Mouse (Mus musculus): ENCODE measurements around the gene Nipbl. TPM values are rescaled to one million over a fixed set of nuclear protein-coding genes. Genes with fewer than 3 reads are reported as not detected.

Nipbl gene
- total RNA-seq, 2 experiments from 2014 or later: 38.2 to 46.9 TPM

DNA sequence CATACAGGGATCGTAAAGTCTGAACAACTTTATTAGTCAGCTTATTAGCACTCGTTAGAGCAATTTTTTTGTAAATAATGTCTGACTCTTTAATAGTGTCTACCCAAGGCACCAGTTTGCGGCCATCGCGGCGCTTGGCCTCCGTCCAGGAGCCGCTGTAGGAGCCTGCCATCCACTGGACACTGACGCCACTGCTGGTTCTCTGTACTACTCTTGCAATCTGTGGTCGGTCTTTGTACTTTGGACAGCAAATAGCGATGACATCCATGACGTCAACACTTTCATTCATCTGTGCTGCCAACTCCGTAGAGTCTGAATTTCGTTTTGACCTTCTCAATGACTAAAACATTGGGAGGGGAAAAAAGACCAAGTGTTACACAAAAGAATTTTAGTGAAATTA, 153.0 kb downstream of the Nipbl start:
- no peak for DNase-seq

- DNase-seq: no peak
These were observed 162.1 kb downstream of the Nipbl start for GRCm38 (mm10) chr15:8282155-8282554.

DNA sequence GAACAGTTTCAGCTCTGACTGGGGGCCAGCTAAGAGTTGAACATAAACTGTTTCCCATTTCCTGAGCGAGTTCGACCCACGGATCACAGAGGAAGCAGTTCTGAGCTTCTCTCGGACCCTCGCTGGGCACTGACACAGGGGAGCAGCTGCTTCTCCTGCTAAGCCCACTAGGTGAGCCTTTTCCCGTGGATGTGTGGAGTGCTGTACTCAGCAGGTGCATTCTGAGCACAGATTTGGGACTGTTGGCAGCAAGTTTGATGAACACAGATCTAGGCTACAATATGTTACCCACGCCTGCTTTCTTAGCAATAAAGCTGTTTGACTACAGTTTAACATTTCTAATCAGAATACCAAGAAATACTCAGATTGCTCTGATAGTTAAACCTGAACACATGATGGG, 162.6 kb downstream of the Nipbl start:
- DNase-seq: no peak

- peak; percentile 82 for DNase-seq
These were observed 164.2 kb downstream of the Nipbl start for GRCm38 (mm10) chr15:8279929-8280610.

- DNase-seq: peak; percentile 43
These were observed 164.9 kb downstream of the Nipbl start for GRCm38 (mm10) chr15:8279320-8279779.

- peak; percentile 31 for DNase-seq
These were observed 166.3 kb downstream of the Nipbl start for GRCm38 (mm10) chr15:8277916-8278315.

- DNase-seq: no peak
These were observed 172.3 kb downstream of the Nipbl start for GRCm38 (mm10) chr15:8271952-8272351.

DNA sequence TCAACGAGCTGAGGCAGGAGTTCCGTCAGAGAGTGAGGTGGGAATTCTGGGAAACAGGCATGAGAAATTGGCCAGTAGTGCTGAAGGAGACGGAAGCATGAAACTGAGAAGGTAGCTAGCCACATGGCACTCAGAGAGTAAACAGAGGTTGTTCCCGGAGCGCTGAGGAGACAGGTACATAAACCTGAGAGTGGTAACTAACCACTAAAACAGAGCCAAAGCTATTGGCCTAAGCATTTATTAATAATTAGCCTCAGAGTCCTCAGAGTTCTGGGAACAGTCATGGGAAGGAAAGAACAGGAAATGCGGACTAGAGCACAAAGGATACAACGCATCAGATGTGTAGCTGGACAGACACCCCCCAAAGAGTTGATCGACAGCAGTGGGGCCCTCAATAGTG, 176.0 kb downstream of the Nipbl start:
- no peak for DNase-seq

GRCm38 (mm10) chr15:8267211-8267610, 177.1 kb downstream of the Nipbl start:
- no peak for DNase-seq

GRCm38 (mm10) chr15:8265946-8266345, 178.3 kb downstream of the Nipbl start:
- DNase-seq: no peak

Other genes with a start within 250 kb of the Nipbl start
- not detected for gene Gm2310, start 75.5 kb upstream of the Nipbl start, total RNA-seq (2021)

All from adrenal gland, postnatal 10 days (tissue).